Mouse (Mus musculus) embryo, embryonic 10.5 days (tissue): ENCODE data around the gene Pygm.

Source experiments
- DNase-seq: peaks from one replicate; pipeline ENCODE4 v3.0.0-alpha.2; 2015; ENCODE audit warnings: low spot score

Pygm gene

DNA sequence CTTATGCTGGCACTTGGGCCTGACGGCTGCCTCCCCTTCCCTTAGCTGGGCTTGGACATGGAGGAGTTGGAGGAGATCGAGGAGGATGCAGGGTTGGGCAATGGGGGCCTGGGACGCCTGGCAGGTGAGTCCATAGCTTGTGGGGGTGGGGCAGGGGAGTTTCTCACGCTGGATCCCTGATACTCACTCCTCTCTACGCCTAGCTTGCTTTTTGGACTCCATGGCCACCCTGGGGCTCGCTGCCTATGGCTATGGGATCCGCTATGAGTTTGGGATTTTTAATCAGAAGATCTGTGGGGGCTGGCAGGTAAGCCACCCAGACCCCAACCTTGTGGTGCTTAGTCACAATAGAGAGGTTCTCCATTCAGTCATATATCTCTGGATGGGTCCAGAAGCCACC is 1.6 kb downstream of the Pygm start:
- DNase-seq = no peak

DNA sequence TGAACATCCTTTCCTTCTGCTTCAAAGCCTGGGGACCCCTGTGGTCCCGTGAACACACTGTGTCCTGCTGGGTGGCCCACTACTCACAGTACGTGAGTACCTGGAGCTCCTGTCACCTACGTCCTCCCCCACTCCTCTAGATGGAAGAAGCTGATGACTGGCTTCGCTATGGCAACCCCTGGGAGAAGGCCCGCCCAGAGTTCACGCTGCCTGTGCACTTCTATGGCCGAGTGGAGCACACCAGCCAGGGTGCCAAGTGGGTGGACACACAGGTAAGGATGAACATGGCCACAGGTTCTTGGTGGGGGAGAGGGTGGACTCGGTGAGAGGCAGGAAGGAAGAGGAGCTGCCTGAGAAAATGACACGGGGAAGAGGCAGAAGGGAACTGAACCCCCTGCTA is 2.0 kb downstream of the Pygm start:
- no peak for DNase-seq

DNA sequence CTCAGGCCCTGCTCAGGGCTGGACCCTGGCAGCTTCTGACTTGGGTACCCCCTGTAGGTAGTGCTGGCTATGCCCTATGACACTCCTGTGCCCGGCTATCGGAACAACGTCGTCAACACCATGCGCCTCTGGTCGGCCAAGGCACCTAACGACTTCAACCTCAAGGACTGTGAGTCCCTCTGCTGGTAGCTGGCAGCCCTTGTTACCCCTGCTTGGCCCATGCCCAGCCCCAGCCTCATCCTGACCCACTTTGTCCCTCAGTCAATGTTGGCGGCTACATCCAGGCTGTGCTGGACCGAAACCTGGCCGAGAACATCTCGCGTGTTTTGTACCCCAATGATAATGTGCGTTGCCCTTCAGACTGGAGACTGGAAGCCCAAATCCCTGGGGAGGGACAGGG is 3.8 kb downstream of the Pygm start:
- no peak for DNase-seq

DNA sequence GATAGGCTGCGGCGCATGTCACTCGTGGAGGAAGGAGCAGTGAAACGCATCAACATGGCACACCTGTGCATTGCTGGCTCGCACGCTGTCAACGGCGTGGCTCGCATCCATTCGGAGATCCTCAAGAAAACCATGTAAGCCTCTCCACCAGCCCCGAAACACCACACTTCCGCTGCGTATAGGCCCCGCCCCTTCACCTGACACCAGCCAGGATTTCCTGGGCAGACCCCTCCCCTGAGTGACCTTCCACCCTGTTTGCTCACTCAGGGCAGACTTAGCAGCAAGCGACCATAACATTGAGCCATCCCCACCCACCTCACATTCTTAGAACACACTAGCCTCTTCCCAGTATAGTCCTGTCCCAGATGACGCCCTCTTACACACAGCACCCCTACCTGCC is 5.6 kb downstream of the Pygm start:
- peak; percentile 54 for DNase-seq

DNA sequence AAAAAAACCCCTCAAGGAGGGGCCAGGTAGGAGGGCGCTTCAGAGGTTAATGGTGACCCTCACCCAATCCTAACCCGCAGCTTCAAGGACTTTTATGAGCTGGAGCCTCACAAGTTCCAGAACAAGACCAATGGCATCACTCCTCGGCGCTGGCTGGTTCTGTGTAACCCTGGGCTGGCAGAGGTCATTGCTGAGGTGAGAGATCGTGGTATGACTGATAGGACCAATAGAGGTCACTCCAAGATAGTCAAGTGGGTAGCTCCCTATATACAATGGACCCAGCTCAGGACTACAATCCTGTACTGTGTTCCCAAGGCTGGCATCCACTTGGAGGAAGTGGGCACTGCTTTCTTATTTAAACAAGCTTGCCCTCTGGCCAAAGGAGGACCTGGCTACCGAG is 6.1 kb downstream of the Pygm start:
- DNase-seq = no peak

DNA sequence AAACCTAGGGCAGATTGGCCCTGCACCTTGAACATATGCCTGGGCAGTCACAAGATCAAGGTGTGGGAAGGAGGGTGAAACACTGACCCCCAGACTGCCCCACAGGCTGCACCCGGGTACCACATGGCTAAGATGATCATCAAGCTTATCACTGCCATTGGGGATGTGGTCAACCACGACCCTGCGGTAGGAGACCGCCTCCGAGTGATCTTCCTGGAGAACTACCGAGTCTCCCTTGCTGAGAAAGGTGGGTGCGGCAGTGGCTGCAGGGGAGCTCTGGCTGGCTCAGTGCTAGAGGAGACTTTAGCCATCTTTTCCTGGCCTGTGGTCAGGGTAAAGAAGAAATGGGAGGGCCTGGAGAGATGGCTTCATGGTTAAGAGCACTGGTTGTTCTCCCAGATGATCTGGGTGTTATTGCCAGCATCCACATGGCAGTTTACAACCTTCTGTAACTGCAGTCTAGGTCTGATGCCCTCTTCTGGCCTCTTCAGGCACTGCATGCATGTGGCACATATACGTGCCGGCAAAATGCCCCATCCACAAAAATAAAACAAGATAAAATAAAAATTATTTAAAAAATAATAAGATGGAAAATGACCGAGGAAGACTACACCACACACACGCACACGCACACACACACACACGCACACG is 8.7 kb downstream of the Pygm start:
- DNase-seq = no peak

DNA sequence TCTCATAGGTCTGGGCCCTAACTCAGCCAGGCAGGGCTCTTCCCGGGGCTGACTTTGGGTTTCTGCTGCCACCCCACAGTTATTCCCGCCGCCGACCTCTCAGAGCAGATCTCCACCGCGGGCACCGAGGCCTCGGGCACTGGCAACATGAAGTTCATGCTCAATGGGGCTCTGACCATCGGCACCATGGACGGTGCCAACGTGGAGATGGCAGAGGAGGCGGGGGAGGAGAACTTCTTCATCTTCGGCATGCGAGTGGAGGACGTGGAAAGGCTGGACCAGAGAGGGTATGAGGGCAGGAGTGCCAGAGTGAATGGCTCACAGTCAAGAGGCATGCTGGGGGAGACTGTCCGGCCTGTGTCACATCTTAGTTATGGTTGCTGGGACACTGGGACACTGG is 9.4 kb downstream of the Pygm start:
- no peak for DNase-seq

DNA sequence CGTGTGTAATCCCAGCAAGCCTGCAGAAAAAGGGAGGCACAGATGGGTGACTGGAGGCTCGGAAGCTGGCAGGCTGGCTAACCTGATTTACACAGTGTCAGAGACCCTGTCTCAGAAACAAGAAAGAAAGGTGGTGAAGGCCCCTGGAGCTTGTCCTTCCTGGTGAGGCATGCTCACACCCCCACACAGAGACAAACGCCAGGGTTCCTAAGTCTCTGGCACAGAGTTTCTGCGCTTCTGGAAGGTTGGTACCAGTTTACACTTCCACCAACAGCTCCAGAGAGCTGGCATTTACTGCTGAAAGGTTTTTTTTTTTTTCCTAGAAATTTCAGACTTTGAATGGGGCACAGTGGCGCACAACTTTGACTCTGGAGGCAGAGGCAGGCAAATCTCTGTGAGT is 12.0 kb downstream of the Pygm start:
- DNase-seq = no peak

DNA sequence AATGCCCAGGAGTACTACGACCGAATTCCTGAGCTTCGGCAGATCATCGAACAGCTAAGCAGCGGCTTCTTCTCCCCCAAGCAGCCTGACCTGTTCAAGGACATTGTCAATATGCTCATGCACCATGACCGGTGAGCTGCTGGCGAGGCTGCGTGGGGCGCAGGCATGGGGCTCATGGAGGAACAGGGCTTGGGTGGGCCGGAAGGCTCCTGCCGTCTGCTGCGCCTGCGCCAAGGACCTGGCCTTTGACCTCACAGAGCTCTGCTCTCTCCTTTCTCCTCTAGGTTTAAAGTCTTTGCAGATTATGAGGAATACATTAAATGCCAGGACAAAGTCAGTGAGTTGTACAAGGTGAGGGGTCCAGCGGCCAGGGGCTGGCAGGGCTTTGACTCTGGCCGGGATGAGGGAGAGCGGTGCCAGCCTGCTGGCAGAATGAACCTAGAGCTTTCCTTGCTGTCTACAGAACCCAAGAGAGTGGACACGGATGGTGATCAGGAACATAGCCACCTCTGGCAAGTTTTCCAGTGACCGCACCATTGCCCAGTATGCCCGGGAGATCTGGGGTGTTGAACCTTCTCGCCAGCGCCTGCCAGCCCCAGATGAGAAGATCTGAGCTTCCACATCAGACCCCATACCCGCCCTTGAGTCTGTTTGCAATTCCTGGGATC is 13.5 kb downstream of the Pygm start:
- no peak for DNase-seq

DNA sequence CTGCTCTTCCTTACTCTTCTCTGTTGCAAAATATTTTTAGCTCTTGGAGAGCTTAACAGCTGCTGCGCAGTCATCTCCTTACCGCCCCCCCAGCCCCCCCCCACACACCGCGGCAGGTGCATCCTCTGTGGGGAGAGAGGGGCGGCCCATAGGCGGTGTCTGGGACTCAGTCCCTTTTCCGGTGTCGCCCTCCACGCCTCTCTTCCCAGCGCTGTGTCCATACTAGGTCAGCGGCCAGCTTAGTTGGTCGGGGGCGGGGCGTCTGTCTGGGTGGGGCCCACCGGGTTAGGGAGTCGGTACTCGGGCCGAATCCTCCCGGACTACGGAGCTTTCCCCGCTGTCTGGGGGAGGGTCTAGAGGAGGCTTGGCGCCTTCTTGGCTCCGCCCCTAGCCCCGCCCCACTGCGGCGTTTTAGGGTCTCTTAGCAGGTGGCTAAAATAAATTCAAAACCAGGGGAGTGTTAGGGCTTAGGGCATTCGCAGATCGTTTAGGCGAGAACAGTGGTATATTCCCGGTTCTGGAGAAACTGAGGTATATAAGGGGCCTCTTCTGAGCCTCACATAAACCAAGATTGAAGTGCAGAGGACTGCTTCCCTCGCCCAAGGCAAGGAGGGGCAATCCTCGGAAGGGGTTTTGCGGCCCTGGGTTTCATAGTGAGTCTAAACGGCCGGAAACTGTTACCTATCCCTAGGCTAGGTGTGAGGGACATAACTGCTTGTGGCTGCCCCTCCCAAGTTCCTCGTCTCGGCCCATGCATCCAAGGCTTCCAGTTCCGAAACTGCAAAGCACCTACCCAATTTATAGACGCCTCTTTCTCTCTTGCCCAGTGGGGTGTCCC is 14.5 kb downstream of the Pygm start:
- DNase-seq = peak; percentile 76

DNA sequence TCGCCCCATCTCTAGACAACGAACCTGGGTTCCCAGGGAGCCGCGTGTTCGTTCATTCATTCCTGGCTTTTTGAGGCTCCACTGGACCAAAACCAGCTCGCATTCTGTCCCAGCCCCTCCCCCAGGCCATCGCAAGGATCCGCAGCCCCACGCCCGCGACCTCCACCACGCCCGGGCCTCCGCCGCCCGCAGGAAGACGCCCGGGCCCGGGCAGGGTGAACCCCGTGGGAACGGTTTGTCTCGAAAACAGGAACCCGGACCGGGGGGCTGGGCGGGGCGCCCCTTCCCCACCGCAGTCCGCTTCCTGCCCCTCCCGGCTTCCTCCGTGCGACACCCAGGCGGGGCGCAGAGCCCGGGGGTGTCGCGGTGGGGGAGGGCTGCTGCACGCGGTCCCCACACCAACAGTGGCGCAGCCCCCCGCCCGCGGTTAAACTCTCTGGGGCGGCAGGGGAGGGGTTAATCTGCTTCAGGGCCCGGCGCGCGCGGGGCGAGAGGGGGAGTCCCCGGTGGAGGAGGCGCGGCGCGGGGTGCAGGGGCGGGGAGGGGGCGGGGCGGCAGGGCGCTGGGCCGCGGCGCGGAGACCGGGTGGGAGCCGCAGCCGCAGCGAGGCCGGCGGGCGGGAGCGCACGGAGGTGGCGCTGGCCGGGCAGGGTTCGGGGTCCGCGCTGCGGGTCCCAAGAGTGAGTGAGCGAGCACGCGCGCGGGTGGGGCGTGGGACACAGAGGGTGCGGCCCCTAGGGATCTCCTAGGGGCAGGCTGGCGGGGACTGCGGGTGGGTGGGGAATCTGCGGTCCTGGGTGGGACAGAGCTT is 15.3 kb downstream of the Pygm start, which contains the start of gene Rasgrp2:
Gene Rasgrp2, plus strand, starts transcription at position 56 of the 811 bp plus-strand sequence.
- DNase-seq = peak; percentile 29

DNA sequence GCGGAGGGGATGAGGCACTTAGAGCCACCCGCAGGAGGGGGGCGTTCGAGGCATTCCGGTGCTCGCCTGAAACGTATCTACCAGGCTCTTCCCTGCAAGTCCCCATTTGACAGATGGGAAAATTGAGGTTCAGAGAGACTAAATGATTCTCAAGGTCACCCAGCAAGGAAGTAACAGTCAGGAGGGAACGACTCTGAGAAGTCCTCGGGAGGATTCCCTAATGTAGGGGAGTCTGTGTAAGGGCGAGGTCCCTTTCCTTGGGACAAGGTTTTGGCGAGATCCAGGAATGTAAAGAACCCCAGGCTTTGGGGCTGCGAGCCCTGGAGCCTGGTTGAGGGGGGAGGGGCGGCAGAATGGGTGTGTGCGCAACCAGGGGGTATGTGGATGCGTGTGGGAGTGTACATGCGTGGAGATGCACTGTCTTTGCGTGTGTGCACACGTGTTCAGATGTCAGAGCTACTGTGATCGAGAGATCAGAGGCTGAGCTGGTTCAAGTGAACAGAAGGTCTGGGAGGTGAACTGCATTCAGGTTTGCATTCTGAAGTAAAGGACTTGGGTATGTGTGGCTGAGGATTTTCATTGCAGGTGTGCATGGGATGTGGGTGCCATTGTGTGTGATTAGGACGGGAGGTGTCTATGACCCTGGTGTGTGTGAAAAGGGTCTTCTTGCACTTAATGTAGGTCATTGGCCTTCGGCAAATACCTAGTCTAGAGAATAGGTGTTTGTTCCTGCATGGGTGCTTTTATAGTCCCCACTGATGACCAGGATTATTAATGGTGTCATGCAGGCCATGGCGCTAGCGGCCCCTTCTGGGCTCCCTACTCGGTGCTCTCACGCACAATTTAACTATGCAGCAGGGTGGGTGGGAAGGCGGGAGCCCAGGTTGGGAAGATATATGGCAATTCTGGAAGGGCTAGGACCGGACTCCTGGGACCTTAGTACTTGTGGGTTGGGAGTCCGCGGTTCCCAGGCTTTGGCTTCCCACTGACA is 16.2 kb downstream of the Pygm start:
- peak; percentile 40 for DNase-seq

DNA sequence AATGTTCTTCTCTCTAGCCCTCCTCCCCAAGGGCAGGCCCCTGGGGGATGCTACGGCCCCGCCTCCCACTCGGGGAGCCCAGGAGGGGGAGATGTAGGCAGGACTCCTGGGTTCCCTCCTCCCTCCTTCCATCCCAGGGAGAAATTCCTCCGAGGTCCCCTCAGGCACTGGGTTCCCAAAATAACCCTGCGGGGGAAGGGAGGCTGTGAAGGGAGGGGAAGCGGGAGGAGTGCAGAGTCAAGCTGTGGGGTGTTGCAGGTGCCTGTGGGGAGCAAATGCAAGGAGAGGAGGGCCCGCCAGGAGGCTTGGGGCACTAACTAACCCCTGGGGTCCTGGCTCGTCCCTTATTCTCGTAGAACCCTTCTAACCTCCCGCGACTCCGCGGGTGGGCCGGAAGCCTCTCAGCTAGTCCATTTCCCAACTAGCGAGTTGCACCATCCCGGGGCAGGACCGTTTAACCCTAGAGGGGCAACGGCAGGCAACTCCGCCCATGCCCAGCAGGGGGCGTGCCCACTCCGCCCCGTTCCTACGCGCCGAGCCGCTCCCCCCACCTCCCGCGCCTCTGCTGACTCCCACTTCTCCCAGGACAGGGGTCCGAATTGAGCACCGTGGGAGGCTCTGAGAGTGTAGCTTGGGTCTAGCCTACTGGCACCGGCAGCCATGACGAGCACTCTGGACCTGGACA is 17.1 kb downstream of the Pygm start:
- peak; percentile 75 for DNase-seq

DNA sequence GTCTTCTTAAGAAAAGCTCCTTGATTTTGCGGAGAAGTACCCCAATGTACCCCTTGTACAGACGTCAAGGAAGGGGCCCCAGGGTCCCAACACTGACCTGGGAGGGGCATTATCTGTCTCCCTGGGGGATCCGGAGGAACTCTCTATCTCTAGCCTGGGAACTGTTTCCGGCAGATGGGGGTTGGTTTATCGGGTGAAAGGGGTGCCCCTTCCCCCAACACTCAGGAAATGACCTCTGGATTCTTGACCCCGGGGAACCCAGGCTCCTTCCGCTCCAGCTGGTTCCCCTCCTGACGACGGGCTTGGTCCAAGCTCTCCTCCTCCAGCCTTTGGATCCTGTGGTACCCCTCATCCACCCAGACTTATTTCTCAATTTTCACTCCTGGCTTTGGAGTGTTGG is 17.8 kb downstream of the Pygm start:
- DNase-seq = no peak

DNA sequence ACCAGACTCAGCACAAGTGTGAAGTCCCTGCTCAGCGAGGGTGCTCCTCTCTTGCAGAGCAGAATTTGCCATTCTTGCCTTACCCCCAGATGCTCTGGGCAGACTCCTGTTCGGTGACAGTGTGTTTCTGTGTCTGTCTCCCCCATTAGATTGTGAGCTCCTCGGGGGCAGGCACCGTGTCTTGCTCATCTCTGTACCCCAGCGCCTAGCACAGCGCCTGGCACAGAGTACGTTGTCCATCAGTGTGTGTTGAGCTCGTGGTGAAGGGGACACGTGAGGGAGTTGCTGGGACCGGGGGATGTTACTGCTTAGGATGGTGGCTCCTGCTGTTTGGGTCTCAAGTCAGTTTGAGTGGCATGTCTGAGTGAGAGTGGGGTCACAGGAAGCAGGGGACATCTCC is 19.7 kb downstream of the Pygm start:
- no peak for DNase-seq

DNA sequence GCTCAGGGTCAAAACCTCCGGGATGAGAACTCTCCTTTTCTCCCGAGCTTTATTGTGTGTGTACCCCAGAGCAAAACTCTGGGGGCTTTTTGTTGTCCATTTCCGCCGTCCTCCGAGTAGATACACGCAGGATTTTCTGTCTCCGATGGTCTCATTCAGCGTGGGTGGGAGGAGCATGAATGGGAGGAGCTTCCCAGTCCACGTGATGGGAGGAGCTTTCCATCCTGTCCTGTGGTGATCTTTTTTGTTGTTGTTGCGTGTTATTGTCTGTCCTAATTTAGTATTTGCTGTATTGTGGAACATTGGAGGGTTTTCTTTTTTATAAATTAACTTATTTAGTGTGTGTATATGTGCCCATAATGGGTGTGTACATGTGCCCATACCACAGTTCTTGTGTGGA is 21.2 kb downstream of the Pygm start:
- DNase-seq = no peak

DNA sequence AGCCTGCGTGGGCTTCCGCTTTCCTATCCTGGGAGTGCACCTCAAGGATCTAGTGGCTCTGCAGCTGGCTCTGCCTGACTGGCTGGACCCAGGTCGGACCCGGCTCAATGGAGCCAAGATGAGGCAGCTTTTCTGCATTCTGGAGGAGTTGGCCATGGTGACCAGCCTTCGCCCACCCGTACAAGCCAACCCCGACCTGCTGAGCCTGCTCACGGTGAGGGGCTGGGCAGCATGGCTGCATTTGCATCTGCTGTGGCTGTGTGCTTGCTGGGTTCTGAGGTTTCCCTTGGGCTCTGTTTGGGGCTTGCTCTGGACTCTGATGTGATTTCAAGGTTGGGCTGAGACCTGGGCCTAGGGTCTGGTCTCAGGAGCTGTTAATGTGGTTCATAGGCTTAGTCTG is 22.9 kb downstream of the Pygm start:
- no peak for DNase-seq

DNA sequence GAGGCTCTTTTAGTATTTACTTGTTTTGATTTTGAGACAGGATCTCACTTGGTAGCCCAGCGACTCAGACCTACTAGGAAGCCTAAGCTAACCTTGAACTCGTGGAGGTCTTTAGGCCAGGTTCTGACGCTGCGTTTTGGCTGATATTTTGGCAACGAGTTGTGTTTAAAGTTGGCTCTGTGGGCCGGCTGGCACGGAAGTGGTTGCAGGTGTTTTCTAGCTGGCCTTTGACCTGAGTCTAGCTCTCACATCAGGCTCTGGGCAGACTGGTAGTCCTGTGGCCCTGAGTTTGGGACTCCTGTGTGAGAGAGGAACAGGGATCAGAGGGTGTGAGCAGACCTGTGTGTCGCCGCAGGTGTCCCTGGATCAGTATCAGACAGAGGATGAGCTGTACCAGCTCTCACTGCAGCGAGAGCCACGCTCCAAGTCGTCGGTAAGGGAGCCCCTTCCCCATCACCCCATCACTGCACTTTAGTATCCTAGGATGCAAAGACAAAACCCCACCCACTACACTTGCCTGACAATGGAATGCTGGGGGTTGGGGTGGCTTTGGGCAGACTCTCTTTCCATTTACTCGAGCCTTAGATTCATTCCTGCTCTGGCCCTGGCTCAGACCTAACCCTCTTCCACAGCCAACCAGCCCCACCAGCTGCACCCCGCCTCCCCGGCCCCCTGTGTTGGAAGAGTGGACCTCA is 23.8 kb downstream of the Pygm start:
- DNase-seq = no peak

DNA sequence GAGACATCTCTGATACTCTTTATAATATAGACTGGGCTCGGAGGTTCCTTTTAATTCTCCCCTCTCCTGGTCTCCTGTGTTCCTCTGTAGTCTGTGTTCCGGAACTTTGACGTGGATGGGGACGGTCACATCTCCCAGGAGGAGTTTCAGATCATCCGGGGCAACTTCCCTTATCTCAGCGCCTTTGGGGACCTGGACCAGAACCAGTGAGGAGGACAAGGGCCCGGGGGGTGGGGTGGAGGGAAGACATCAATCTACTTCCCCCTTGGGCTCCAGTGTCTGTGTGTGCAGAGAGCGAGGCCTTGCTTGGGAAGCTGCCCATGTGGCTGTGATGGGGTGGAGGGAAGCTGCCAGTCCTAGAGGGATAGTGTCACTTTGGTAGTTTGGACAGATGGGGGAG is 24.6 kb downstream of the Pygm start:
- DNase-seq = no peak

DNA sequence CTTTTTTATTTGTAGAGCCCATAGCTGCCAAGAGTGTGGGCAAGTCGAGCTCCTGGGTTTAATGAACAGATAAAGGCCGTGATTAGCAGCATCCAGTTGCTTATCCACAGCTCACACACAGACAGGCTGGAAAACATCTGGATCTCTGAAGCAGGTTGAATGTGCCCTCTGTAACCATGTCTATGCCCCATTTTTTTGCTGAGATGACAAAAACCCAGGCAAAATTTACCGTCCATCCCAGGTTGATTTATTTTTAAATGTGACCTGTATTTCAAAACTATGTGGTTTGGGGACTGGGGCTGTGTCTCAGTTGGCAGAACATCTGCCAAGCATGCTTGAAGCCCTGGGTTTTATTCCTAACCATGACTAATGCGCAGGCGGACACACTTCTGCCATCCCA is 25.0 kb downstream of the Pygm start:
- no peak for DNase-seq
